Mouse (Mus musculus) heart, adult 2 months (tissue): ENCODE measurements around the gene Akap2. TPM values are rescaled to one million over a fixed set of nuclear protein-coding genes. Genes with fewer than 3 reads are reported as not detected.

Source experiments
- DNase-seq, 2 experiments: peaks; one replicate each; pipeline ENCODE4 v3.0.0; 2021
- H3K27ac ChIP-seq: fragments of 200-600 bp; 2 replicates; pipeline ENCODE4 v1.8.1; 2022
- H3K27me3 ChIP-seq: fragments of 200-500 bp; 2 replicates; pipeline ENCODE4 v1.6.1; 2012; ENCODE audit warnings: mild to moderate bottlenecking, low read length, inconsistent platforms, mixed read lengths; ENCODE audit not compliant: control insufficient read depth, insufficient read depth
- H3K36me3 ChIP-seq: fragments of 200-500 bp; 2 replicates; pipeline ENCODE4 v1.6.1; 2012; ENCODE audit warnings: low read length, inconsistent platforms; ENCODE audit not compliant: control insufficient read depth, insufficient read depth
- H3K4me1 ChIP-seq: fragments of 200-500 bp; 2 replicates; pipeline ENCODE4 v1.6.1; 2011; ENCODE audit warnings: low read length; ENCODE audit not compliant: control insufficient read depth, insufficient read depth
- H3K4me3 ChIP-seq: fragments of 200-600 bp; 2 replicates; pipeline ENCODE4 v1.8.1; 2022
- H3K79me2 ChIP-seq: fragments of 200-500 bp; replicated peaks from 2 replicates; pipeline ENCODE4 v1.6.1; 2012; ENCODE audit warnings: mild to moderate bottlenecking, inconsistent platforms, low read length, moderate library complexity, mixed read lengths; ENCODE audit not compliant: control insufficient read depth, insufficient read depth
- H3K9ac ChIP-seq: fragments of 200-500 bp; 2 replicates; pipeline ENCODE4 v1.6.1; 2012; ENCODE audit warnings: low read depth, mild to moderate bottlenecking, control low read depth, inconsistent platforms, low read length, mixed read lengths
- CTCF ChIP-seq: fragments of 200-600 bp; IDR thresholded peaks from 2 replicates; pipeline ENCODE4 v1.8.1; 2022; ENCODE audit warnings: antibody characterized with exemption, mild to moderate bottlenecking, moderate library complexity
- EP300 ChIP-seq: fragments of 200-500 bp; IDR thresholded peaks from 2 replicates; pipeline ENCODE4 v1.6.1; 2011; ENCODE audit warnings: low read depth, low read length, control low read depth; ENCODE audit not compliant: insufficient read depth
- POLR2A ChIP-seq: fragments of 200-500 bp; IDR thresholded peaks from 2 replicates; pipeline ENCODE4 v1.6.1; 2011; ENCODE audit warnings: mild to moderate bottlenecking, low read depth, low read length, control low read depth; ENCODE audit not compliant: insufficient read depth
- WGBS: fragments of 180-500 bp; shearing (Covaris S2); methylation state at CpG from one replicate; pipeline ENCODE4 v1.1.7; 2018; 5-methylcytosine and 5-hydroxymethylcytosine counted together
- intact Hi-C: fragments of 180-260 bp; cut with DNase I; formaldehyde crosslinking; loops from one replicate; pipeline ENCODE4 v1.15.1; 2025
- polyA plus RNA-seq: library from polyadenylated mRNA; depleted of rRNA; stranded (reverse); fragments of >200 nt; gene quantifications from 2 replicates; pipeline ENCODE4 v1.2.3, GENCODE M21; 2012
- total RNA-seq, 2 experiments: library from RNA; stranded (reverse); gene quantifications; 2 replicates each; pipeline ENCODE4 v1.2.3; 2021

Akap2 gene
- total and polyA plus RNA-seq, 3 experiments, result 72.4 to 106 (median 86.4) TPM

DNA sequence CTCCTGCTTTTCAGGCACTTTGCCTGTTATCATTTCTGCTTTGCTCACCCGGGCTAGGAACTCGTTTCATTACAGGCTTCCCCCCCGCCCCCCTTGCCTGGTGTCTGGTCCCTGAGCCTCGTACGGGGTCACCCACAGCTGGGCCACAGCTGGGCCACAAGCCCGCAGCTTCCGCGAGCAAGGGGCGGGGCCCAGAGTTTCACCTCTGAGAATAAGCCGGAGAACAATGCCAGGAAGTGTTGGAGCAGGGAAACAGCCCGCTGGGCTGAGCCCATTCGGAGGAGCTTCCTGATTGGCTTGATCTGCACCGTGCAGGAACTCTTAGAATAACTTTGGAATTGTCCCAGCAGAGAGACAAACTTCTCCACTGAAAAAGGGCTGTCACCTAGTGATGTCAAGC, 42.1 kb upstream of the Akap2 start:
- TF ChIP-seq EP300 (peak; percentile 91), CTCF (no peak), POLR2A (0 out of 2 replicates have a peak, but pooled peaks have one; percentile 22)
- H3K27ac ChIP-seq, result peak overlapping the region; percentile 83
- intact Hi-C loops, result loop anchor here (2.0 kb wide), 1 partner anchor 15 kb away; no protein-coding TSS in a partner anchor
- 0% methylated on average over 13 of the region's 13 CpGs for WGBS
- peaks cover 17% of the 10 kb centered on the region for H3K36me3 ChIP-seq
- no peak overlapping the region; the same call in 1 of the 2 replicates for H3K9ac ChIP-seq
- no peaks in the 10 kb centered on the region for H3K27me3 ChIP-seq
- H3K4me1 ChIP-seq, result peaks cover 35% of the 10 kb centered on the region
- peak; percentile 88 to 93 for DNase-seq
- peak overlapping the region; percentile 20; the same call in 1 of the 2 replicates for H3K4me3 ChIP-seq
- H3K79me2 ChIP-seq, result no peaks in the 10 kb centered on the region

- intact Hi-C loops, result no loop called here
- no peaks in the 10 kb centered on the region for H3K27me3 ChIP-seq
- no peaks in the 10 kb centered on the region for H3K79me2 ChIP-seq
- H3K4me1 ChIP-seq, result peaks cover 39% of the 10 kb centered on the region
- peaks cover 14% of the 10 kb centered on the region for H3K36me3 ChIP-seq
- DNase-seq, result no peak
- H3K9ac ChIP-seq, result no peak overlapping the region
- WGBS, result 76% methylated on average over 12 of the region's 12 CpGs
- H3K4me3 ChIP-seq, result no peak overlapping the region
- no peak for TF ChIP-seq EP300
- no peak for TF ChIP-seq POLR2A
- TF ChIP-seq CTCF, result no peak
- H3K27ac ChIP-seq, result peak overlapping the region; percentile 84
Observed at GRCm38 (mm10) chr4:57677916-57678315, 39.5 kb upstream of the Akap2 start.

DNA sequence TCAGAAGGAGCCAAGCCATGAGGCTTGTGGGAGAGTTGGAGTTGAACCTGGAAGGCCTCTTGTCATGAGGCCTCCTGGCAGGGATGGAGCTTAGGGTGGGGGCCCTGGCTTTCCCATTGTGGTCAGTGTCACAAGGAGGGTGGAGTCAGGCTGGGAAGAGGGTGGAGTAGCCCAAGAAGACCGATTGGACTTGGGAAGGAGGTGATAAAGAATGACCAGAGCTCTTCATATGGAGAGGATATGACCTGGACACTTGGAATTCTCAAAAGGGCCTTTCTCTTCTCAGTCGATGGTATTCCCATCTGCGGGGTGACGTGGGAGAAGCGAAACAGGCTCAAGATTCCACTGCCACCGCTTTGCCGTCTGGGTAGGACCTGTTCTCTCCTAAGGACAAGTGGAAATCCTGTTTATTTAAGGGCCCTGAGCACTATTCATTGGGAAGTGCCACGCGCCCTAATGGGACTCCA, 38.4 kb upstream of the Akap2 start:
- TF ChIP-seq EP300 (peak; percentile 93), POLR2A (no peak)
- H3K36me3 ChIP-seq, result peaks cover 14% of the 10 kb centered on the region
- H3K27me3 ChIP-seq, result no peaks in the 10 kb centered on the region
- no peak overlapping the region for H3K9ac ChIP-seq
- peaks cover 34% of the 10 kb centered on the region for H3K4me1 ChIP-seq
- DNase-seq, result peak; percentile 71 to 81
- intact Hi-C loops, result loop anchor here (1.0 kb wide), 1 partner anchor 9 kb away; no protein-coding TSS in a partner anchor
- H3K79me2 ChIP-seq, result no peaks in the 10 kb centered on the region
- no peak overlapping the region for H3K4me3 ChIP-seq
- H3K27ac ChIP-seq, result peak overlapping the region; percentile 84
- WGBS, result 46% methylated on average over 9 of the region's 9 CpGs

- 92% methylated on average over 12 of the region's 12 CpGs for WGBS
- Histone ChIP-seq H3K27ac (peak overlapping the region; percentile 84), H3K4me1 (peaks cover 25% of the 10 kb centered on the region)
Observed at GRCm38 (mm10) chr4:57680186-57680585, 37.3 kb upstream of the Akap2 start.

DNA sequence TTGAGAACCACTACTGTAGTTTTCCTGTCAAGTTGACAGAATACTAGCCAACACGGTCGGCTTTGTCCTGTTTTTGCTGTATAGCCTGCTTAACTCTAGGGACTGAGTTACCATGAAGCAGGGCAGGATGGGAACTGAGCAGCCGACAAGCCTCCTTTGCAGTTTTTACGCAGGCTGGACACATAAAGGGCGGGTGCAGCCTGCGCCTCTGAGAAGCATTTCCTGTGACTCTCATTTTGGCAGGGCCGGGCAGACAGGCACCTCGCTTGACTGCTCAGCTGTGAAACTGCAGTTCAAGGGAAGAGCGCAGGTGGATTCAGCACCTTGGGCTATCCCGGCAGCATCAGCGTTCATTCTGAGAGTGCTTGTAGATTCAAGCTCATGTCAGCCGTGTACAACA, 35.9 kb upstream of the Akap2 start:
- TF ChIP-seq POLR2A, result peak; percentile 68
- peak; percentile 77; the same call in 1 of the 2 replicates for TF ChIP-seq EP300
- no peak for TF ChIP-seq CTCF
- peak; percentile 73 to 81 for DNase-seq
- 0 out of 2 replicates have a peak overlapping the region, but pooled peaks have one; percentile 31 for H3K9ac ChIP-seq
- peaks cover 6% of the 10 kb centered on the region for H3K36me3 ChIP-seq
- 34% methylated on average over 12 of the region's 12 CpGs for WGBS
- no peaks in the 10 kb centered on the region for H3K27me3 ChIP-seq
- H3K27ac ChIP-seq, result peak overlapping the region; percentile 84
- no peaks in the 10 kb centered on the region for H3K79me2 ChIP-seq
- H3K4me3 ChIP-seq, result no peak overlapping the region
- peaks cover 20% of the 10 kb centered on the region for H3K4me1 ChIP-seq
- intact Hi-C loops, result no loop called here

More at GRCm38 (mm10) chr4:57680186-57680585, 37.3 kb upstream of the Akap2 start:
- H3K79me2 ChIP-seq, result no peaks in the 10 kb centered on the region
- DNase-seq, result no peak
- no peak overlapping the region for H3K9ac ChIP-seq
- no peak overlapping the region for H3K4me3 ChIP-seq
- H3K36me3 ChIP-seq, result peaks cover 6% of the 10 kb centered on the region
- no peaks in the 10 kb centered on the region for H3K27me3 ChIP-seq
- TF ChIP-seq POLR2A (no peak), CTCF (no peak), EP300 (no peak)
- intact Hi-C loops, result no loop called here

DNA sequence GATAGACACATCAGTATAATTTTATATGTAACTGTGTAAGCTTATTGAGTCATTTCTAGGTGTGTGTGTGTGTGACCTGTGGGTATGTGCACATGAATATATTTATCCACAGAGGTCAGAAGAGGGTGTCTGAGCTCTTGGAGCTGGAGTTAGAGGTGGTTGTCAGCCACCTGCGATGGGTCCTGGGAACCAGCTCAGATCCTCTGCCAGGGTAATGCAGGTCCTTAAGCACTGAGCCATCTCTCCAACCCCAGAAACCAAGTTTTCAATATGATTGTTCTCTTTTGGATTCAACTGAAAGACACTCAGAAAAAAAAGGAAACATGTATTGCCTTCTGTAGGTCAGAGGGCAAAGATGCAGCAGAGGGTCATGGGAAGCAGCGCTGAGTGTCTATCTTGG, 35.1 kb upstream of the Akap2 start:
- no peak for DNase-seq
- TF ChIP-seq POLR2A (no peak), EP300 (no peak), CTCF (no peak)
- Histone ChIP-seq H3K27ac (peak overlapping the region; percentile 84), H3K9ac (no peak overlapping the region), H3K27me3 (no peaks in the 10 kb centered on the region), H3K4me1 (peaks cover 20% of the 10 kb centered on the region), H3K79me2 (no peaks in the 10 kb centered on the region), H3K36me3 (peaks cover 6% of the 10 kb centered on the region), H3K4me3 (no peak overlapping the region)
- intact Hi-C loops, result no loop called here
- WGBS, result 89% methylated on average over 2 of the region's 2 CpGs
